Mouse (Mus musculus): ENCODE measurements around the gene Tead1. TPM values are rescaled to one million over a fixed set of nuclear protein-coding genes. Genes with fewer than 3 reads are reported as not detected.

The Tead1 gene
- polyA plus RNA-seq, 1 experiment from 2014 or later = 13.9 TPM

DNA sequence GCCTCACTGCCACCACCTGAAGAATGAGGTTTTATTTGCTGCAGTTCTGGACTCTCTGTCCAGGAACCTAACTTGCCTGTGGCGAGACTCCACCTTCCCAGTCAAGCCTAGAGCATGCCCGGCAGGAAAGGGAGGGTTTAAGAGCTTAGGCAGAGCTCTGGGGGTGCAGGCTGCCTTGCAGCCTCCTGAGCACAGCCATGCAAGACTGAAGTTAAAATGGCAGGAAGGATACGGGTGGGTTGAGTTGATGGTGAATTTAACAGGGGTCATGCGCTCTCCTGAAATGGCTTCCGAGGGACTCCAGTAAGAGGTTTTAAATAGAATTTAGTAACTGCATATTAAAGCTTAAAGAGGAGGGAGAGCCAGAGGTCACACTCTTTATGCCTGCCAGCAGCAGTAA lies 213.5 kb downstream of the Tead1 start:
- Histone ChIP-seq H3K36me3 (ENCODE audit: control insufficient read depth, insufficient read depth, low read length) (peaks cover 15% of the 10 kb centered on the region; the same call in 1 of the 2 replicates), H3K9ac (ENCODE audit: low read length) (no peak overlapping the region), H3K4me2 (replicated peaks; ENCODE audit: low read depth) (no peak overlapping the region), H3K9me3 (ENCODE audit: control insufficient read depth, low read length) (no peaks in the 10 kb centered on the region), H3K27me3 (ENCODE audit: control insufficient read depth, insufficient read depth, low read length) (no peaks in the 10 kb centered on the region), H3K4me1 (replicated peaks; ENCODE audit: control insufficient read depth, insufficient read depth) (no peaks in the 10 kb centered on the region), H3K4me3 (ENCODE audit: low read depth, low read length) (no peak overlapping the region), H3K27ac (replicated peaks) (no peak overlapping the region)
- ATAC-seq (ENCODE audit: low FRiP score, low TSS enrichment) (no peak), DNase-seq (ENCODE audit: low spot score) (no peak)
- TF ChIP-seq CTCF (IDR thresholded peaks at IDR 0.05; ENCODE audit: low read depth) (no peak), EP300 (optimal IDR thresholded peaks at IDR 0.05) (no peak)
- 86% methylated on average over 5 of the region's 5 CpGs for WGBS

DNA sequence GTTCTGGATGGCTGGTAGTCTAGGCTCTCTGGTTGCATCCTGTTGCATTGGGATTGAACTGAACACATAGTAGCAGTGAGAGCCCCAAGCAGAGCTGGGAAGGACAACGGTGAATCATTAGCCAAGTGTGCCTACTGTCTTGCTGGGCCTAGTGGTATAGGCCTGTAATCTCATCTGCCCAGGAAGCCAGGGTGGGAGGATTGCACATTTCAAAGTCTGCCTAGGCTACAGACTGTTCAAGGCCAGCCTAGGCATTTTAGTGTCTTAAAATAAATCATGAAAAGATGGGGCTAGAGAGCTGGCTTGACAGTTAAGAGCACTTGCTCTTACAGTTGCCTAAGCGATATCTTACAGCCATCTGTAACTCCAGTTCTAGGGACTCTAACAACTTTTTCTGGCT lies 217.2 kb downstream of the Tead1 start:
- no peak for ATAC-seq (ENCODE audit: low FRiP score, low TSS enrichment)
- Histone ChIP-seq H3K4me1 (replicated peaks; ENCODE audit: control insufficient read depth, insufficient read depth) (no peaks in the 10 kb centered on the region), H3K36me3 (ENCODE audit: control insufficient read depth, insufficient read depth, low read length) (peaks cover 19% of the 10 kb centered on the region; the same call in 1 of the 2 replicates), H3K4me2 (replicated peaks; ENCODE audit: low read depth) (no peak overlapping the region), H3K4me3 (ENCODE audit: low read depth, low read length) (no peak overlapping the region), H3K27me3 (ENCODE audit: control insufficient read depth, insufficient read depth, low read length) (no peaks in the 10 kb centered on the region), H3K27ac (replicated peaks) (no peak overlapping the region), H3K9me3 (ENCODE audit: control insufficient read depth, low read length) (no peaks in the 10 kb centered on the region), H3K9ac (ENCODE audit: low read length) (no peak overlapping the region)
- WGBS = 94% methylated on average over 2 of the region's 2 CpGs
- DNase-seq (ENCODE audit: low spot score) = no peak
- TF ChIP-seq EP300 (optimal IDR thresholded peaks at IDR 0.05) (no peak), CTCF (IDR thresholded peaks at IDR 0.05; ENCODE audit: low read depth) (no peak)

- Histone ChIP-seq H3K4me3 (ENCODE audit: low read depth, low read length) (no peak overlapping the region), H3K9me3 (ENCODE audit: control insufficient read depth, low read length) (no peaks in the 10 kb centered on the region), H3K36me3 (ENCODE audit: control insufficient read depth, insufficient read depth, low read length) (peaks cover 11% of the 10 kb centered on the region; the same call in 1 of the 2 replicates), H3K4me2 (replicated peaks; ENCODE audit: low read depth) (no peak overlapping the region), H3K4me1 (replicated peaks; ENCODE audit: control insufficient read depth, insufficient read depth) (no peaks in the 10 kb centered on the region), H3K9ac (ENCODE audit: low read length) (no peak overlapping the region), H3K27me3 (ENCODE audit: control insufficient read depth, insufficient read depth, low read length) (no peaks in the 10 kb centered on the region), H3K27ac (replicated peaks) (no peak overlapping the region)
- no peak for DNase-seq (ENCODE audit: low spot score)
- 89% methylated on average over 7 of the region's 7 CpGs for WGBS
- no peak for ATAC-seq (ENCODE audit: low FRiP score, low TSS enrichment)
- no peak for TF ChIP-seq CTCF (IDR thresholded peaks at IDR 0.05; ENCODE audit: low read depth)
- no peak for TF ChIP-seq EP300 (optimal IDR thresholded peaks at IDR 0.05)
Observed at GRCm38 (mm10) chr7:112901710-112902109, 222.6 kb downstream of the Tead1 start.

- no peaks in the 10 kb centered on the region for H3K9me3 ChIP-seq (ENCODE audit: control insufficient read depth, low read length)
- WGBS = 76% methylated on average over 5 of the region's 5 CpGs
- TF ChIP-seq EP300 (optimal IDR thresholded peaks at IDR 0.05) = no peak
- no peak for TF ChIP-seq CTCF (IDR thresholded peaks at IDR 0.05; ENCODE audit: low read depth)
- no peak overlapping the region for H3K27ac ChIP-seq (replicated peaks)
- H3K36me3 ChIP-seq (ENCODE audit: control insufficient read depth, insufficient read depth, low read length) = 0 out of 2 replicates have a peak, but pooled peaks cover 6% of the 10 kb centered on the region
- H3K4me2 ChIP-seq (replicated peaks; ENCODE audit: low read depth) = no peak overlapping the region
- DNase-seq (ENCODE audit: low spot score) (no peak), ATAC-seq (ENCODE audit: low FRiP score, low TSS enrichment) (no peak)
- H3K9ac ChIP-seq (ENCODE audit: low read length) = no peak overlapping the region
- H3K4me1 ChIP-seq (replicated peaks; ENCODE audit: control insufficient read depth, insufficient read depth) = no peaks in the 10 kb centered on the region
- H3K27me3 ChIP-seq (ENCODE audit: control insufficient read depth, insufficient read depth, low read length) = no peaks in the 10 kb centered on the region
- no peak overlapping the region for H3K4me3 ChIP-seq (ENCODE audit: low read depth, low read length)
Observed at GRCm38 (mm10) chr7:112906848-112907247, 227.7 kb downstream of the Tead1 start.

GRCm38 (mm10) chr7:112907468-112907867 lies 228.3 kb downstream of the Tead1 start:
- WGBS = 75% methylated on average over 2 of the region's 2 CpGs

DNA sequence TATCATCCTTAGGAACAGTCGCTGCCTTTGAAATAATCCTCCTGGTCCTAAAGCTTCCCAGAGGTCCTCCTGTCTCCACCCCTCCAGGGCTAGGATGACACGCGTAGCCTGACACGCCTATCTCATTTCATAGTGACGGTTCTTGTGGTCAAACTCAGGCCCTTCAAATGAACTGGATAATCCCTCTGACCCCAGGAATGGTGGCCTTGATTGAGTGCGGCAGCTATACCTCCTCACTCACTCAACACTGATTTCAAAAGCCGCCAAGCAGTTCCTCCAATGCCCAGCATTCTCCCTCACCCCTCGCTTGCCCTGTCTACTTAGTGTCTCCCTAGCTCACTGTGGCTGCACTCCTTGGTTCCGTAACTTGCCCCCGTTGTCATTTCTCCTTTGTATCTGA lies 230.0 kb downstream of the Tead1 start:
- no peaks in the 10 kb centered on the region for H3K27me3 ChIP-seq (ENCODE audit: control insufficient read depth, insufficient read depth, low read length)
- no peaks in the 10 kb centered on the region for H3K36me3 ChIP-seq (ENCODE audit: control insufficient read depth, insufficient read depth, low read length)
- no peak overlapping the region for H3K4me2 ChIP-seq (replicated peaks; ENCODE audit: low read depth)
- H3K9ac ChIP-seq (ENCODE audit: low read length) = no peak overlapping the region
- 86% methylated on average over 10 of the region's 10 CpGs for WGBS
- H3K4me3 ChIP-seq (ENCODE audit: low read depth, low read length) = no peak overlapping the region
- DNase-seq (ENCODE audit: low spot score) (no peak), ATAC-seq (ENCODE audit: low FRiP score, low TSS enrichment) (no peak)
- H3K9me3 ChIP-seq (ENCODE audit: control insufficient read depth, low read length) = no peaks in the 10 kb centered on the region
- no peak overlapping the region for H3K27ac ChIP-seq (replicated peaks)
- H3K4me1 ChIP-seq (replicated peaks; ENCODE audit: control insufficient read depth, insufficient read depth) = no peaks in the 10 kb centered on the region
- TF ChIP-seq EP300 (optimal IDR thresholded peaks at IDR 0.05) = no peak
- no peak for TF ChIP-seq CTCF (IDR thresholded peaks at IDR 0.05; ENCODE audit: low read depth)

More at GRCm38 (mm10) chr7:112907468-112907867, 228.3 kb downstream of the Tead1 start:
- H3K36me3 ChIP-seq (ENCODE audit: control insufficient read depth, insufficient read depth, low read length) = 0 out of 2 replicates have a peak, but pooled peaks cover 4% of the 10 kb centered on the region
- H3K4me3 ChIP-seq (ENCODE audit: low read depth, low read length) = no peak overlapping the region
- no peak overlapping the region for H3K9ac ChIP-seq (ENCODE audit: low read length)
- H3K27me3 ChIP-seq (ENCODE audit: control insufficient read depth, insufficient read depth, low read length) = no peaks in the 10 kb centered on the region
- no peak for DNase-seq (ENCODE audit: low spot score)
- H3K4me1 ChIP-seq (replicated peaks; ENCODE audit: control insufficient read depth, insufficient read depth) = no peaks in the 10 kb centered on the region
- no peak overlapping the region for H3K4me2 ChIP-seq (replicated peaks; ENCODE audit: low read depth)
- H3K9me3 ChIP-seq (ENCODE audit: control insufficient read depth, low read length) = no peaks in the 10 kb centered on the region
- TF ChIP-seq EP300 (optimal IDR thresholded peaks at IDR 0.05) (no peak), CTCF (IDR thresholded peaks at IDR 0.05; ENCODE audit: low read depth) (no peak)
- H3K27ac ChIP-seq (replicated peaks) = no peak overlapping the region
- no peak for ATAC-seq (ENCODE audit: low FRiP score, low TSS enrichment)
